Mouse (Mus musculus): ENCODE measurements around the gene Hsd17b1.
"Not testable (repeated sequence)": the region's sequence is repeated elsewhere in the genome, so short reads cannot be mapped to it uniquely, and the experiment has no call there.

Gene Hsd17b1

DNA sequence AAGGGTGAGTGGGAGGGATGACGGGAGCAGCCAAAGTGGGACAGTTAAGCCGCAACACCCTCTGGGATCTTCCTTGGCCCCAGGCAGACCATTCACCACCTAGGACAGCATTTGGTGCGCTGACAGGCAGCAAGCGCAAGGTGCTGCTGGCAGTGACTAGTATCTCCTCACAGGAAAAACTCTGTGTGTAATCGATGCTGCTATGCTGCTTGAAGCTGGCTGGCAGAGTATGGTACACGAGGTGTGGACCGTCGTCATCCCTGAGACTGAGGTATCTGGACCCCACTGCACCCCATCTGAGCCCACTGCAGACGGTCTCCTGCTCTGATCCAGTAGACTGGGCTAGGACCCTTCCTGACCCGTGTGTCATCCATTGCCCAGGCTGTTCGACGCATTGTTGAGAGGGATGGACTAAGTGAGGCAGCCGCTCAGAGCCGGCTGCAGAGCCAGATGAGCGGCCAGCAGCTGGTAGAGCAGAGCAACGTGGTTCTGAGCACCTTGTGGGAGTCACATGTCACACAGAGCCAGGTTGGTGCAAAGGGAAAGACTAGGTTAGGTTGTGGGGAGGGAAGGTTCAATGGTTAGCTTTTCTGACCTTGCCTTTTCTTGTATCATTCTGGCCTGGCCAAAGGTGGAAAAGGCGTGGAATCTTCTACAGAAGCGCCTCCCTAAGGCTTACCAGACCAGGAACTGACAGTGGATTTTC lies 7.6 kb downstream of the Hsd17b1 start:
- DNase-seq (ENCODE audit: low spot score in 2 of 2): no peak

DNA sequence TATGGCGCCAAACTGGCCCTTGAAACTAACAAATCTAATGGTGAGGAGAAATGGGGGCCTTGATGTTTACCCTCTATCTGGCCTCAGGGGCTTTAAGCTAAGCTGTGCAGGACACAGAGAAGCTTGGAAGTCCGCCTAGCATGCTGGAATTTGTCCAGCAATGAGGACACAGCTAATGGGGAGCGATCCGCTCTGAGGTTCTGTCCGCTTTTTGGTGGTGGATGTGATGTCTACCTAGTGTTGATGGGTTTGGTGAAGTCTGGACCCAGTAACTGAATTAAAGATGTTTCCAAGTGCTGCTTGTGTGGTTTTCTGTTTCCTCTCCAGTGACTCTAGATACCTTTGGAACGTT lies 8.1 kb downstream of the Hsd17b1 start:
- DNase-seq (ENCODE audit: low spot score in 2 of 2): no peak

DNA sequence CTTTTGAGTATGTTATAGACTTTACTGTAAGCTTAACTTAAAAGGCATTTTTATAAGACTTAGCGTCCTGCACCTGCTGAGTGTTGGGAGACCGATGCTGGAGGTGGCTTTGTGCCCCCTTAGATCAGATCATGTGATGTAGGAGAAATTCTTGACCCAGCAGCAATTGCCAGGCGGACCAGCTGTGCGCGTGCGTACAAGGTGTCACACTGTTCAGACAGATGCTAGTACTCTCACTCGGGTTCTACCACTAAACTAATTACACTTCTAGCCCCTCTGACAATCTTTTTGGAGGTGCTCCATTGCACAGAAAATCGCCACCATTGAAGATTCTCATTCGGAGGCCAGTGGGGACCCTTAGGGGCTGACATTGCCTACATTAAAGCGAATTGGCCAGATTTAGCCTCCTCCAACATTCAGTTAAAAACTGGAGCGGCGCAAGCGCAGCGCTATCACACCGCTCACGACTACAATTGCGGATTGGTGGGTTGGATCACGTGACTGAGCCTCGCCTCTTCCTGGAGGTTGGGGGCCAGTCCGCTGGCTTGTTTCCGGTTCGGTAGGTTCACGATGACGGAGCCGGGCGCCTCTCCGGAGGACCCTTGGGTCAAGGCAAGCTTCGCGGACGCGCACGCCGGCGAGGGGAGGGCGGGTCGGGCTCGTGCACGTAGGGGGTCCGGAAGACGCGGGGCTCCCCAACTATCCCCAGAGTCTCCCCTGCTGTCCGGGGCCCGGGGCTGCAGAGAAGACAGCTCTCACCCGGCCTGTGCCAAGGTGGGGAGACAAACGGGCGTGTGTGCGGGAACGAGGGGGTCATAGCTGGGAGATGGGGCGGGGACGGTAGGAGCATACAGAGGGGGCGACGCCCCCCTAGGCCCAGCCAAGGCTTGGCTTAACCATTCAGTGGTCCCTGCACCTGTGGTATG lies 8.8 kb downstream of the Hsd17b1 start, which contains the start of gene Mlx:
Mlx (plus strand) TSS at position 522 of the 926 bp plus-strand sequence.
- DNase-seq (ENCODE audit: low spot score in 2 of 2): peak; percentile 72 to 81

DNA sequence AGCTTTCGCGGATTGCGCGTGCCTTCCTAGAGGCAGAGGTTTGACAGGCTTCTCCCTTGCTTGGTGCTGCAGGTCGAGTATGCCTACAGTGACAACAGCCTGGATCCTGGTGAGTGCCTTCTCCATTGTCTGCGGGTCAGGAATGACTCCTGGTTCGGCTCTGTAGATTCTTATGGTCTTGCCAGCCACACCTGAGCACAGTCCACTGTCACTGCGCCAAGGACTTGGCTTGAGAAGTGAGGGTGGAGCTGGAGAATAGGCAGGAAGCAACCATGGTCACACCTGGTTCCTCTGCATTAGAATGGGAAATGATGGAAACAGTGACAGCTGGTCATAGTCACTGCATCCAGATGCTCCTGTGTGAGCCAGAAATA lies 9.5 kb downstream of the Hsd17b1 start:
- no peak for DNase-seq (ENCODE audit: low spot score in 2 of 2)

DNA sequence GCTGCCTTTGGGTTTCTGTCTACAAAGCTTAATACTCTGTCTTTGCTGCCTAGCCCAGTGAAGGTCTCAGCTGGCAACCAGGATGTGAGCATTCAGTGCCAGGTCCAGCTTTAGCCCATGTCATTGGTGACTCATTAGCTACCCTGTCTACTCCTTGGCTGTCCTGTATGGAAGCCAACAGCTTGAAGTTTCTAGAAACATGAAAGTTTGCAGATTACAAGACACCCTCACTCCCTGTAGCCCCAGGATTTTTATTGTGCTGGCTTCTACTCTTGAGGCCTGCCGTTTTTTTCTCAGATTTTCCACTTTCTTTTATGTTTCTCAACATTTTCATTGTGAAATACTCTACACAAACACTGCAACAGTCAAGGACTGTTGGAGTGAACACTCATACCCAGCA lies 11.7 kb downstream of the Hsd17b1 start:
- DNase-seq (ENCODE audit: low spot score in 2 of 2): no peak

DNA sequence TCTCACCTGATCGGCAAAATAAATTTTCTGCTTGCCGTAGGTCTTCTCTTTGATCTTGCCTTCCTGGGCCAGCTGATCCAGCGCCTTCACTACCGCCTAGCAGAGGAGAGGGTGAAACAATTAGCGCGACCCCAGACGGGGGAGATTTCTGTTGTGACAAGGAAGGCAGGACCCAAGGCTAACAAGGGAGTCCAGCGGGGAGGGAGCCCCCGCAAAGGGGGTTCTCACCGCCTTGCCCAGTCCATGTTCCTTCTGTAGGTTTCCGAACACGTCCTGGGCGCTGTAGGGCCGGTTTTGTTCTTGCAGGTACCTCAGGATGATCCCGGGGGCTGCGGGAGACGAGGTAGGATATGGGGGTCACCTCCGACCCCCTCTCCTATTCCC lies 16.7 kb downstream of the Hsd17b1 start:
- no peak for DNase-seq (ENCODE audit: low spot score in 2 of 2)

DNA sequence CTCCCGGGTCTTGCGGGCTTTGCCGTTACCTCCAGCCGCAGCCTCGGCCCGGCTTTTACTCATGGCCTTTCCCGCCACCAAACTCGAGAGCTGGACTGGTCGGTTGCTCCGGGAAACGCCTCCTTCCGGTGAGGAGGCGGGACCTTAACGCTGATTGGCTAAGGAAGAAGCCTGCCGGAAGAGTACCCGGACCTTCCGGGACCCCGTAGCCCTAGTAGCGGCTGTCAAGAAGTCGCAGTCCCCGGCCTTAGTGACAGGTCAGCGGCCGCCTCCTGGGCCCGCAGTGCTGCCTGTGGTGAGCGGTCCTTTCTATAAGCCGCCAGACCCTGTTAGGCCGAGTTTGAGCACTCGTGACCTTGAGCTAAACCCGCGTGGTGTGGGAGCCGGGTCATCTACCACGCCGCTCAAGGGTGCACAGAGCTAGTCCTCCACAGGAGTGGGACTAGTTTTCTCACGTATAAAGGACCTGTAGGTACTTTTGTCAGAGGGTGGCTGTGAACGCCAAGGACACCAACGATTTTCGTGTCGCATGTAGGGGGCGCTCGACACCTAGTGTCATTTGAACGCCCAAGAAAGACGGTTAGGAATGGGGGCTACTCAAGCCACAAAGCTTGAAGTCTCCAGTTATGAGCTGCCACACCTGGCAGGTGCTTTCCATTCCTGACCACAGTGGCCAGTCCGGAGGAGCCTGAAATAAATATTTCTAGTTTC lies 17.3 kb downstream of the Hsd17b1 start, which contains the start of gene Psmc3ip:
Psmc3ip (minus strand) TSS at position 123 of the 711 bp plus-strand sequence.
- DNase-seq (ENCODE audit: low spot score in 2 of 2): peak; percentile 85 to 93

DNA sequence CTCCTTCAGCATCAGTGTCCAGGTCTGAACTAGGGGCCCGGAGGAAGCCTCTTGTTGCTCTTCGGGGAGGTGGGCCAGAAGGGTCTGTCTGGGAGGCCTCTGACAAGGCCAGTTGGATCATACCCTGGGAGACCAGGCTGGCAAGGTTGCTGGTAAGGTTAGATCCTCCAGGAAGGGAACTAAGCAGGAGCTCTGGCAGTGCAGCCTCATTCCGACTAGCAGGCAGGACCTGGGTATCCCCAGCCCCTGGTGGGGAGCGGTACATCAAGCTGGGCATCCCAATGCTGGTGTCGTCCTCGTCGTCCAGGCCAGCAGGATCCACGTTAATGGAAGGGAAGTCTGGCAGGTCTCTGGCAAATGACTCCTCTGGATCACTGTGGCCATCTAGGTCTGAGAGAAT lies 20.0 kb downstream of the Hsd17b1 start:
- DNase-seq (ENCODE audit: low spot score in 2 of 2): no peak

DNA sequence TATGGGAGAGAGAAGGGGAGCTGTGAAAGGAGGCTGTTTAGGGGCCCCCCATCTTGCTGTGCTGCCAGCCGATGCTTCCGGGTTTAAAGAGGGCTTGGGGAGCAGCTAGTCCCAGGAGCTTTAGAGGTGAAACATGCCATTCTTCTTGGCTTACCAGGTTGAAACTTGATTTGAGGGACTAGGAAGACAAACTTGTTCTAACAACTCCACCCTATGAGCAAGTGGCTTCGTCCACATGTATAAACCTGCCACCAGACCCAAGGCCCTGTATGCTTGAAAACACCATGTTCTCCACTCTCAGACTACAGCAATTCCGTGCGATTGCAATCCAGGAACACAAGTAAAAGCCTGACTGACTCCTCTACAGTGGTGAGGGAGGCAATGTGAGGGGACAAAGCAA lies 24.8 kb downstream of the Hsd17b1 start:
- no peak for DNase-seq (ENCODE audit: low spot score in 2 of 2)

DNA sequence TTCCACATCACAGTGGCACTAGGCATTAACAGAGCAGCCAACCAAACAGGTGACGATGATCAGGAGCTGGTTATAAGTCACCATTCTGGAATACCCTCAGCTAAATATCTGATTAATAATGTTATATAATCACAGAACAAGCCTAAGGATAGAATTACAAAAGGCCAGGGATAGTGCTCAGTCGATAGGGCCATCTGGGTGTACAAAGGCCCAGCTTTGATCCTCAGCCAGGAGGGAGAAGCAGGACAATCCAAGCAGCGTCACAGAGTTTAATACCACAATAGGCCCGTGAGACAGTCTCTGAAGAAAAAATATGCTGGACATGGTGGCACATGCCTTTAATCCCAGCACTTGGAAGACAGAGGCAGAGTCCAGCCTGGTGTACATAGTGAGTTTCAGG lies 31.1 kb downstream of the Hsd17b1 start:
- no peak for DNase-seq (ENCODE audit: low spot score in 2 of 2)

DNA sequence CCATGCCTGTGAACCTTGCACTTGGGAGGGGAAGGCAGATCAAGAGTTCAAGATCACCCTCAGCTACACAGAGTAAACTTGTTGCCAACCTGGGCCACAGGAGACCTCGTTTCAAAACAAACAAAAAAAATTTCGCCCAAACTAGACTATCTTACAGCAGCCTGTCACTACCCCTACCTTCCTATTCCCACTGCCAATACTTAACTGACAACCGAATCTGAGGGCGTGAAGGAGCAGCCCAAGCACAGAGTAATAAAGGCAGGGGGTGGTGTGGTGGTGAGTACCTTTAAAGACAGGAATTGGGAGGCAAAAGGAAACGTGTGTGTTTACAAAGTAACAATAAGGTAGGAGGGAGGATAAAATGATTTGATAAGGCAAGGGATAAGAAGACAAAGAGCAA lies 32.5 kb downstream of the Hsd17b1 start:
- DNase-seq (ENCODE audit: low spot score in 2 of 2): no peak

DNA sequence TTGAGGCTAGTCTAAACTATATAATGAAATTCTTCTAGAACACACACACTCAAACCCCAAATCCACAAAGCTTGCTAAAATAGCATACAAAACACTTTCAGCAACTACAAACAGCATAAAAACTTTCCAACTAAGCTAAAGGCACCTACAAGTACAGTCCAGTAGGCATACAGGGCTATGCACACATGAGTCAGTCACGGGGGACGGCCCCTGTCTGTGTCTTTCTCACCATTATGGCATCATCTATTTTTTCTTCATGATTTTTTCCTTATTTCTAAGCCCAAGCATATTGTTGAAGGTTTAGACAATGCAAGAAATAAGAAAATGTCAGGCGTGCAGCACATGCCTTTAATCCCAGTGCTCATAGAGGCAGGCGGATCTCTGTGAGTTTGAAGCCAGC lies 33.0 kb downstream of the Hsd17b1 start:
- DNase-seq (ENCODE audit: low spot score in 2 of 2): no peak

DNA sequence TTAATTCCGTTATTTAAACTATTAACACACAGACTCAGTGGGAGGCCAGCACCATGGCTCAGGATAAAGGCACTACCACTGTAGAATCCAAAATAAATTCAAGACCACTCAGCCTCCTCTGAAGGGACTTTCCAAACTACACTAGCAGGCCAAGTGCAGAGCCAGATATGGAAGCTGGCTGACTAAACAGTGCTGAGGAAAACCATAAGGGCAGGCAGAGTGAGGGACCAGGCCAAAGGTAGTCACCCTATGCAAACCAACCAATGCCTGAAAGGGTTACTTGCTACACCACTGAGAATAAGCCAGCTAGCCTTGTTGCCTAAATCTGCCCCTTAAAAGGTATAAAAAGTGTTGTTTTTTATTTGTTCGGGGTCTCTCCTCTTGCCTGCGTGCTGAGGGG lies 34.0 kb downstream of the Hsd17b1 start:
- DNase-seq (ENCODE audit: low spot score in 2 of 2): no peak

DNA sequence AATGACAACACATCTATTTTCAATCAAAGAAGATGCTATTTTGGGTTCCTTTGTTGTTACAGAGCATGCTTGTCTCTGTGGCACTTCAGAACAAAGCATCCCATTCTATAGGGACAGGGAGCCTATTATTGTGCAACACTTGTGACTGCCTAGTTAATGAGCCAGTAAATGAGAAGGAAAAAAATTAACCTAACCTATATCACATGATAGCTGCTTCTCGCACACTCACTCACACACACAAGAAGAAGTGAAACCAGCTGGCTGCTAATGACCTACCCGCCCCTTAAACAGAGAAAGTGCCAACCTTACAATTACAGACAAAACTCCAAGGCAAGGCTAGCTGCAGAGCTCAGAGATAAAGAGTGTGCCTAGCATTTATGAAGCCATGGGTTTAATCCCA lies 37.4 kb downstream of the Hsd17b1 start:
- DNase-seq (ENCODE audit: low spot score in 2 of 2): no peak

DNA sequence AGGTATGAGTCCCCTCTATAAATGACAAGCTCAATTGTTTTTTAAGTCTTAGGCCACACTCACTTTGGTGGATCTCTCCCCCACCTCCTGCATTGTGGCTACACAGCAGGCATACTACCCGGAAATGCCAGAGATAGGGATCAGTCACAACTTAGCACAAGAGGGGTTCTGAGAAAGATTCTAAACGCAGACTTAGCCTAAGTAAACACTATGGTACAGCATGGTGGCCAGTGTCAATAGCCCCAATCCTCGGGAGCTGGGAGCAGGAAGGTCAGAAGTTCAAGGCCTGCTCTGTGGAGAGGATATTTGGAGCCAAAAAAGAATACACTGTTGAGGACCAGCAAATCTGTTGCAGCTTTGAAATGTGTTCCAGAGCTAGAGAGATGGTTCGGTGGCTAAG lies 39.9 kb downstream of the Hsd17b1 start:
- no peak for DNase-seq (ENCODE audit: low spot score in 2 of 2)

DNA sequence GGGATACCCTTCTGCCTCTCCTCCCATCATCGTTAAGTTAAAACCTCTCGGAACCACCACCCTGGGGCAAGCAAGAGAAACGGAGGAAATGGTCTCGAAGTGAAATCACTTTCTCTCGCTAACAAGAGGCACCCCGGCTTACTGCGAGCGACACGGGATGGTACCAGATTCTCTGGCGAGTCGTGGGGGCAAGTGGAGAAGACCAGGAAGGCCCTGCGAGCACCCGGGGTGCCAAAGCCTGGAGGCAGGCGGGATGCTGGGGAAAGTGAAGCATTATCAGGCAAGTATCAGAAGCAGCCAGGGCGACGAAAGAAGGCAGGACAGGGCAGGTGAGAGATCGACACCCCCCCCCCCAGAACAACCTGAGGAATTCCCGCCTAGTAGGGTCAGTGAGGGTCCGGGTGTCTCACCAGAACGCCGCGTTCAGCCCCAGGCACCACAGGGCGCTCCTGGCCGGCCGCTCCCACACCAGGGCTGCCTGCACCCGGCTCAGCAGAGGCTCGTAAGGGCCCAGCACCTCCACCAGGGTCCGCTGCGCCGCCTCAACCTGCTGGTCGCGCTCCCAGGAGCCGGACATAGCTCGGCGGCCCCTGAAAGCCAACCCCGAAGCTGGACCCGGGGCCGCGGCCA lies 41.0 kb downstream of the Hsd17b1 start:
- peak in 1 of 2 experiments; percentile 15 for DNase-seq (ENCODE audit: low spot score in 2 of 2)

DNA sequence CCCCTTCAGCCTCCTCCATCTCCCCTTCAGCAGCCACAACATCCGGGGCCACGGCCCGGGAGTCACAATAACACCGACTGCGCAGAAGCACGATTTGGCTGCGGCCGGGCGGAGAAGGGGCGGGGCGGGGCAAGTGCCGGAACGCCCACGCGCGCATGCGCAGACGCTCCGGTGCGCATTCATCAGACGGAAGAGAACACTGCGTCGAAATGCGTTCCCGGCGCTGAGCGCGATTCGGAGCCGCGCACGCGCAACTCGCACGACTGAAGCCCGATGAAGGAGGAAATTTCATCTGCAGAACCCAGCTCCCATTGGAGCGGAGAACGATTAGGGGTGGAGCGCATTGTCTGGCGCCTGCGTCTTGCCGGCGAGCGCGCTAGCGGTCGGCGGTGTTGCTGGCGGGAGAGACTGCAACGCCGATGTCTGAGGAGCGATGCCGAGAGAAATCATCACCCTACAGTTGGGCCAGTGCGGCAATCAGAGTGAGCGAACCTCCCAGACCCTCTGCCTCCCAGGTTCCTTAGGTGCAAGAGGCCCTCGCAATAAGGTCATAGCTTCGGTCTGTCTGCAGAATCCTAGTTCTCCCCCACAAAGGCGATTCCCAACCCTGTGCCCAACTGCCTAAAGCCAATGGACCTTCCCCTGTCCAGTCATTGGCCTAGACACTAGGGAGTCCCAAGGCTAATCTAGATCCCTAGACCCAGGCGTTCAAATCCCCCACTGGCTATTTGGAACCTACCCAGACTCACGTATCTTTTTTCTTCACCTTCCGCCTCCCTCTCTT lies 41.7 kb downstream of the Hsd17b1 start, which contains the start of the genes Retreg3 and Tubg1:
Retreg3 (minus strand) TSS at position 133 of the 784 bp plus-strand sequence.
Tubg1 (plus strand) TSS at position 178 of the 784 bp plus-strand sequence.
- DNase-seq (ENCODE audit: low spot score in 2 of 2): peak; percentile 98 to 99

DNA sequence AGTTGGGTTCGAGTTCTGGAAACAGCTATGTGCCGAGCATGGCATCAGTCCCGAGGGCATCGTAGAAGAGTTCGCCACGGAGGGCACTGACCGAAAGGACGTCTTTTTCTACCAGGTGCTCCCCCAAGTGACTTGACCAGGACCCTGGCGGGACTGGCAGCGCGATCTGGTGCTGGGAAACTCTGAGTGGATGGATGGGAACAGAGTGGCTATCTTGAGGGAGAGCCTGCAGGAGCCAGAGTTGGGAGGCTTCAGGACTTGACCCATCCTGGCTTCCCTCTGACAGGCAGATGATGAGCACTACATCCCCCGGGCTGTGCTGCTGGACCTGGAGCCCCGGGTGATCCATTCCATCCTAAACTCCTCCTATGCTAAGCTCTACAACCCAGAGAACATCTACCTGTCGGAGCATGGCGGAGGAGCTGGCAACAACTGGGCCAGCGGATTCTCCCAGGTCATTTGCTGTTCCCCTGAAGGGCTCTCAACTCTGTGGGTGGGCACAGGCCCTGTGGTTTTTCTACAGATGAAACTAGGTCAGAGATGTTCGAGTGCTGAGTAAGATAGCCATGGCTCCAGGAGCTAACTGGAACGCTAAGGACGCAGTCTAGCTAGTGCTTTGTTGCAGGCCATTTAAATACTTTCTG lies 42.5 kb downstream of the Hsd17b1 start:
- peak in 1 of 2 experiments; percentile 6 for DNase-seq (ENCODE audit: low spot score in 2 of 2)

DNA sequence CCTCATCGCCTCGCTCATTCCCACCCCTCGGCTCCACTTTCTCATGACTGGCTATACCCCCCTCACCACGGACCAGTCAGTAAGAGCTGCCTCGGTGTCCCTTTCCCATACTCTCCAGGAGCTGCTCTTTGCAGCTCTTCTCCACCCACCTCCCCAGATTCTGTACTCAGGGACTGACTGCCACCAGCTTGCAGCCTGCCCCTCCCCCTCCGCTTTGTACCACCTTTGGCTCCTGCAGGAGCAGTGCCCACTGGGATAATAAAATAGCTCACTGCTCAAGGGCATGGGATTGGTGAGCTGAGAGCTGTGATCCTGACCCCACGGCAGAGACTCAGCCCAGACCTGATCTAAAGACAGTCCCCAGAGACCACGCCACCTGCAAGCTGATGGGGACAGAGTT lies 46.3 kb downstream of the Hsd17b1 start:
- DNase-seq (ENCODE audit: low spot score in 2 of 2): not testable (repeated sequence)

DNA sequence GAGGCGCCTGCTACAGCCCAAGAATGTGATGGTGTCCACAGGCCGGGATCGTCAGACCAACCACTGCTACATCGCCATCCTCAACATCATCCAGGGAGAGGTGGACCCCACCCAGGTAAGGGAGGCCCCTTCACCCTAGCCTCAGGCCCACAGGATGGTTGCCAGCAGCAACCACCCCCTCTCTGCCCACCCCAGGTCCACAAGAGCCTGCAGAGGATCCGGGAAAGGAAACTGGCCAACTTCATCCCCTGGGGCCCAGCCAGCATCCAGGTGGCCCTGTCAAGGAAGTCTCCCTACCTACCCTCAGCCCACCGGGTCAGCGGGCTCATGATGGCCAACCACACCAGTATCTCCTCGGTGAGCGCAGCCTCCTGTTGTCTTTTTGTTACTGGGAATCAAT lies 46.8 kb downstream of the Hsd17b1 start:
- not testable (repeated sequence) for DNase-seq (ENCODE audit: low spot score in 2 of 2)
